Mouse (Mus musculus) urinary bladder, postnatal 14 days (tissue): ENCODE data around the gene Adam4.
"Not testable (repeated sequence)": the region's sequence is repeated elsewhere in the genome, so short reads cannot be mapped to it uniquely, and the experiment has no call there.

Experiments
- DNase-seq: peaks from one replicate; pipeline ENCODE4 v3.0.0; 2021; ENCODE audit warnings: low spot score

Gene Adam4

DNA sequence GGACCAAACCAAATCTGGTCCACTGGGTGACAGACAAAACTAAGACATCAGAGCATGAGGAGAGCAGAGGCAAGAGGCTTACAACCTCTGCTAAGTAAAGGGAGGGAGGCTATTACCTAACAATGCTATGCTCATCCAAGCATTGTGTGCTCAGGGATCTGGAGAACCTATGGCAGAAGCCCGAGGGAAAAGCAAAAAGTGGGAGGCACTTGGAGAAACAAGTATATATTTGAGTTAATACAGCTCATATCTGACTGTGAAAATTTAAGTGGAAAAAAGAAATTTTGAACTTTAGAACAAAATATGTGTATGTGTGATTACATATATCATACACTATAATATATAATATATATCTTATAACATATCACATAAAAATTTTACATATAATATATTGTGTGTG, at the start of gene Adam4:
Gene Adam4 (minus strand): TSS at position 101 of the 400 bp plus-strand sequence.
- DNase-seq, result no peak

DNA sequence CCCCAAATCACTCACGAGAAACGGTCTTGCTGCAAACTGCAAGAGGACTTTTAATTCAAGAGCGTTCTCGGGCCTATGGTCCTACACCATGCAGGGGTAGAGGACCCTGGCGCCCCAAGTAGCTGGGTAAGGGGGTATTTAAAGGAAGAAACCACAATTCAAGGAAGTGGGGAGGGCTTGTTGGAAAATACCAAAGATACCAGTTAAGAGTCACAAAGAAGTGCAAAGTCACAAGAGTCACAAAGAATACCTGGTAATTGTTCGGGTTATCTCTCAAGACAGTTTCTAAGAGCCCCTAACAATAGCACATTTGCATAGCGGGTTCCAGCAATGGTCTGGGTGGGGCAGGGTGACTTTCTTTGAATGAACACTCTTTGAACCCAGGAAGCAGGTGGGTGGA, 37.3 kb upstream of the Adam4 start:
- not testable (repeated sequence) for DNase-seq

DNA sequence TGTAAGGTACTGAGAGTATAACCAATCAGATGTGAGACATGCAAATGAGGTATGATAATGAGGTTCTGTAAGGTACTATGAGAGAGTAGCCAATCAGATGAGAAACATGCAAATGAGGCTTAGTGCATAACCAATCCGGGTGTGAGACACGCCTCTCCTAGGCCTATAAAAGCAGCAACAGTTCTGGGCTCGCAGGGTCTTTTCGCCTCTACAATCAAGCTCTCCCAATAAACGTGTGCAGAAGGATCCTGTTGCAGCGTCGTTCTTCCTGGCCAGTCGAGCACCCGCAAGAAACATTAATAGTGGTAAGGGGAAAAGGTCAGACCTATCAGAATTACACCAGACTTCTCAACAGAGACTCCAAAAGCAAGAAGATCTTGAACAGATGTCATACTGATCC, 17.2 kb upstream of the Adam4 start:
- DNase-seq, result not testable (repeated sequence)

DNA sequence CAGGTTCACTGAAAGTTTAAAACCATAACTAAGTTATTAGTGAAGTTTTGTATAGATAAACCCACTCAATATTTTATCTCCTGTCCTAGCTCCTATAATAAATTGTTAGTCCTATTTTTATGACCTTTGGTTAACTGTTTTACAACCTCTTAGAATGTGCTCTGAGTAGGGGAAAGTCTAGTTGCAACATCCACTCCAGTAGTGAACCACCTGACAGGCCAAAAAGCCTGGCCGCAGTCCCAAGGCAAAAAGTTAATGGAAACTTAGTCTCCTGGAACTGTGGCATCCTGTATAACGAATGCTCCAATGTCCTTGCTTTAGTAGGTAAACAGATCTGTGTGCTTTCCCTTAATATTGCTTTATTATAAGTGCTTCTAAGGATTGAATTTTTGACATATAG, 13.0 kb upstream of the Adam4 start:
- not testable (repeated sequence) for DNase-seq

DNA sequence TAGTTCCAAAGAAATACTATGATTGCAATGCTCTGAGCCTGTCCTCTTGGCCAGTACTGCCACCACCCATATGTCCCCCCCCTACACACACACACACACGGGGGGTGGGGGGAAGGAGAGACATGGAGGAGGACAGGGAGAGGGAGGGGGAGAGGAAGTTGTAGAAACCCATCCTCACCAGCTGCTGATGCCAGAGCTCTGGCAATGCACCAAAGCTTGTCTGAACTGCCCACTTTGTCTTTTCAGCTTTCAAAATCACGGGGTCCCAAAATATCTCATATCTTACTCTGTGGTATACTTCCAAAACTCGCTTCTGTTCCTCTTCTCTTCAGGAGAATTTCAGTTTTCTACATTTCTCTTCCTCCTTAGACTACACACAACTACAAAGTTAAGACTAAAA, 8.5 kb downstream of the Adam4 start:
- DNase-seq, result no peak

DNA sequence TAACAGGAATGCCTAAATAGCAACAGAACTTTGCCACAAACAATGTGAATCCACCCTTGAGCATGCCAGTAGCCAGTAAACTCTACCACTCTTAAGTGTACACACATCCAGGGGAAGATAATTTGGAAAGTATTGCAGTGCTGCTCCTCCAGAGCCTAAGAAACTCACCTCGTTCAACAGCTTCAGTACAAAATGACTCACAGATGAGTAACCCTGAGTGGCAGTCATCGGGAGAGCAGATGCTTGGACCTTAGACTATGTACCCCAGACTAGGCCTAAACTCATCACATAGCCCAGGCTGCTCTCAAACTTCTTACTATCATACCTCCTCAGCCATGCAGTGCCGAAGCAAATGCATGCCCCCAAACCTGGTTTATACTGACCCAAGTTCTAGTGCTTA, 12.8 kb downstream of the Adam4 start:
- no peak for DNase-seq

DNA sequence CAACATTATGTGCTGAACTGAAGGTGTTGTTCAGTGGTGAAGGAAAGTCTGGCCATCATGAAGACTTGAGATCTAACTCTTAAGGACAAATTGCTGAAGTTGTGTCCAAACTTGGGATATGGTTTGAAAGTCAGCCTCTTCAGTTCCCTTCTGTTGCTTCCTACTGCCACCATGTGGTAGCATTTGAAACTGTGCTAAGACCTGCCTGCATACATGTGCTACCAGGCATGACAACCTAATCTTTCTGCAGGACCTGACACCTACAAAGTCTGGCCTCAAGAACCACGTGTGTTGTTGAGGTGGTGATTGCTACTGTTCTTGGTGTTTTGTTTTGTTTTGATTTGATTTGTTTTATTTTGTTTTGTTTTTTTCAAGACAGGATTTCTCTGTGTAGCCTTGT, 19.6 kb downstream of the Adam4 start:
- peak; percentile 62 for DNase-seq

DNA sequence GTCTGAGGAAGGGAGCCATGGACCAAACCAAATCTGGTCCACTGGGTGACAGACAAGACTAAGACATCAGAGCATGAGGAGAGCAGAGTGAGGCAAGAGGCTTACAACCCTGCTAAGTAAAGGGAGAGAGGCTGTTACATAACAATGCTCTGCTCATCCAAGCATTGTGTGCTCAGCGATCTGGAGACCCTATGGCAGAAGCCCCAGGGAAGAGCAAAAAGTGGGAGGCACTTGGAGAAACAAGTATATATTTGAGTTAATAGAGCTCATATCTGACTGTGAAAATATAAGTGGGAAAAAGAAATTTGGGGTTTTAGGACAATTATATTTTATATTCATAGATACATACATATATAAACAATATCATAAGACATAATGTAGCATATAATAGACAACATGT, 42.4 kb downstream of the Adam4 start, which contains the start of gene Gm4787:
Gene Gm4787 (minus strand): TSS at position 101 of the 400 bp plus-strand sequence.
- DNase-seq, result not testable (repeated sequence)
